Mouse (Mus musculus) CH12.LX (cell line): Measurements from ENCODE around the gene Ntrk2. TPM values are rescaled to one million over a fixed set of nuclear protein-coding genes. Genes with fewer than 3 reads are reported as not detected.

Experiments used
- DNase-seq: peaks from one replicate; pipeline ENCODE4 v3.0.0-alpha.2; 2013; ENCODE audit errors: extremely low read depth
- H3K27ac ChIP-seq: 2 replicates; pipeline ENCODE4 v1.5.1; 2012; ENCODE audit warnings: low read depth, mild to moderate bottlenecking, control low read depth, moderate library complexity; ENCODE audit not compliant: insufficient read depth
- H3K27me3 ChIP-seq: replicated peaks from 2 replicates; pipeline ENCODE3; 2012; ENCODE audit warnings: inconsistent platforms
- H3K36me3 ChIP-seq, 2 experiments: replicated peaks in 1 of 2; 2 replicates each; pipeline versions ENCODE3 to v1.6.1; 2012; ENCODE audit warnings: inconsistent platforms in 1 of 2, low read length in 1 of 2, mild to moderate bottlenecking in 1 of 2, mixed read lengths in 1 of 2, moderate library complexity in 1 of 2; ENCODE audit not compliant: control insufficient read depth in 1 of 2, insufficient read depth in 1 of 2
- H3K4me1 ChIP-seq, 2 experiments: 2 replicates each; pipeline ENCODE4 v1.6.1; 2012; ENCODE audit warnings: inconsistent platforms in 1 of 2, moderate library complexity in 1 of 2; ENCODE audit not compliant: insufficient read depth in 2 of 2, control insufficient read depth in 1 of 2
- H3K4me2 ChIP-seq: 2 replicates; pipeline ENCODE4 v1.6.1; 2012; ENCODE audit warnings: low read depth, mild to moderate bottlenecking, control low read depth; ENCODE audit not compliant: poor library complexity, insufficient read depth, severe bottlenecking
- H3K4me3 ChIP-seq, 3 experiments: fragments of 150-350 bp in 1 of 3; sonication (generic) in 1 of 3; replicated peaks in 1 of 3; 2 replicates each; pipeline versions ENCODE3 to v1.5.1; 2011 to 2012; ENCODE audit warnings: low read depth in 2 of 3, low read length in 2 of 3, mild to moderate bottlenecking in 2 of 3, moderate library complexity in 2 of 3, control low read depth in 1 of 3, improper control_type of control experiment in 1 of 3, inconsistent platforms in 1 of 3, mixed read lengths in 1 of 3; ENCODE audit not compliant: poor library complexity in 1 of 3
- H3K79me2 ChIP-seq: replicated peaks from 2 replicates; pipeline ENCODE4 v1.6.1; 2012; ENCODE audit warnings: mild to moderate bottlenecking, moderate library complexity; ENCODE audit not compliant: control insufficient read depth, poor library complexity, insufficient read depth, severe bottlenecking; ENCODE audit errors: extremely low read depth
- H3K9ac ChIP-seq: 2 replicates; pipeline ENCODE4 v1.6.1; 2012; ENCODE audit warnings: low read depth, mild to moderate bottlenecking, control low read depth, moderate library complexity; ENCODE audit not compliant: insufficient read depth
- H3K9me3 ChIP-seq: replicated peaks from 2 replicates; pipeline ENCODE3; 2012; ENCODE audit warnings: low read length, inconsistent platforms, mixed read lengths
- BHLHE40 ChIP-seq: IDR thresholded peaks from 2 replicates; pipeline ENCODE4 v1.6.1; 2011; ENCODE audit warnings: mild to moderate bottlenecking, low read depth, low read length, improper control_type of control experiment
- CHD1 ChIP-seq: IDR thresholded peaks from 2 replicates; pipeline ENCODE4 v1.6.1; 2012; ENCODE audit warnings: low read depth, low read length, improper control_type of control experiment, inconsistent platforms
- CTCF ChIP-seq, 2 experiments: IDR thresholded peaks in 1 of 2; conservative IDR thresholded peaks in 1 of 2; 2 replicates each; pipeline ENCODE4 v1.5.1; 2011 to 2012; ENCODE audit warnings: low read depth in 2 of 2, low read length in 2 of 2, improper control_type of control experiment in 1 of 2, inconsistent platforms in 1 of 2, mild to moderate bottlenecking in 1 of 2, moderate library complexity in 1 of 2
- E2F4 ChIP-seq: IDR thresholded peaks from 2 replicates; pipeline ENCODE4 v1.6.1; 2011; ENCODE audit warnings: low read depth, low read length, improper control_type of control experiment; ENCODE audit not compliant: insufficient replicate concordance
- ELF1 ChIP-seq: IDR thresholded peaks from 2 replicates; pipeline ENCODE4 v1.6.1; 2014; ENCODE audit warnings: low read depth, mild to moderate bottlenecking, inconsistent platforms, low read length, improper control_type of control experiment
- GABPA ChIP-seq: IDR thresholded peaks from 2 replicates; pipeline ENCODE4 v1.6.1; 2012; ENCODE audit warnings: low read depth, low read length, improper control_type of control experiment, inconsistent platforms; ENCODE audit not compliant: insufficient replicate concordance
- HCFC1 ChIP-seq: IDR thresholded peaks from 2 replicates; pipeline ENCODE4 v1.6.1; 2012; ENCODE audit warnings: low read depth, mild to moderate bottlenecking, inconsistent platforms, low read length, improper control_type of control experiment
- JUN ChIP-seq: IDR thresholded peaks from 2 replicates; pipeline ENCODE4 v1.6.1; 2011; ENCODE audit warnings: low read depth, mild to moderate bottlenecking, low read length, improper control_type of control experiment, moderate library complexity; ENCODE audit not compliant: insufficient read depth
- KAT2A ChIP-seq: IDR thresholded peaks from 2 replicates; pipeline ENCODE4 v1.6.1; 2012; ENCODE audit warnings: low read length, improper control_type of control experiment, inconsistent platforms; ENCODE audit not compliant: insufficient replicate concordance
- MAX ChIP-seq: IDR thresholded peaks from 2 replicates; pipeline ENCODE4 v1.6.1; 2011; ENCODE audit warnings: low read length, improper control_type of control experiment
- MAZ ChIP-seq: IDR thresholded peaks from 2 replicates; pipeline ENCODE4 v1.6.1; 2012; ENCODE audit warnings: low read depth, mild to moderate bottlenecking, inconsistent platforms, low read length, improper control_type of control experiment, moderate library complexity
- MEF2A ChIP-seq: IDR thresholded peaks from 2 replicates; pipeline ENCODE4 v1.6.1; 2014; ENCODE audit warnings: low read depth, mild to moderate bottlenecking, inconsistent platforms, low read length, improper control_type of control experiment, borderline replicate concordance
- MXI1 ChIP-seq: IDR thresholded peaks from 2 replicates; pipeline ENCODE4 v1.6.1; 2011; ENCODE audit warnings: mild to moderate bottlenecking, low read depth, low read length, improper control_type of control experiment
- PAX5 ChIP-seq: IDR thresholded peaks from 2 replicates; pipeline ENCODE4 v1.6.1; 2012; ENCODE audit warnings: low read length, inconsistent platforms, mixed read lengths
- RAD21 ChIP-seq: IDR thresholded peaks from 2 replicates; pipeline ENCODE4 v1.6.1; 2011; ENCODE audit warnings: low read depth, mild to moderate bottlenecking, low read length, improper control_type of control experiment, moderate library complexity
- RCOR1 ChIP-seq: conservative IDR thresholded peaks from 2 replicates; pipeline ENCODE4 v1.6.1; 2012; ENCODE audit warnings: low read depth, mild to moderate bottlenecking, inconsistent platforms, low read length, improper control_type of control experiment
- SIN3A ChIP-seq: IDR thresholded peaks from 2 replicates; pipeline ENCODE4 v1.6.1; 2012; ENCODE audit warnings: low read length, improper control_type of control experiment, inconsistent platforms
- USF1 ChIP-seq: IDR thresholded peaks from 2 replicates; pipeline ENCODE4 v1.6.1; 2014; ENCODE audit warnings: low read depth, mild to moderate bottlenecking, inconsistent platforms, low read length, improper control_type of control experiment
- dilution Hi-C: fragments of 300-500 bp; cut with MboI; formaldehyde crosslinking; loops from 2 replicates; pipeline ENCODE4 v1.14.3; 2020; ENCODE audit warnings: low sequenced_read_pairs; ENCODE audit not compliant: extremely low pct_unique_long_range_greater_than_20kb, extremely low pct_ligation_motif_present
- in situ Hi-C: fragments of 300-500 bp; cut with MboI; formaldehyde crosslinking; loops from 3 replicates; pipeline ENCODE4 v1.14.3; 2019; ENCODE audit warnings: low sequenced_read_pairs, low pct_ligation_motif_present, low pct_unique_long_range_greater_than_20kb, mixed read lengths
- polyA plus RNA-seq: library from polyadenylated mRNA; unstranded; fragments of >175 nt; gene quantifications from 2 replicates; pipeline ENCODE4 v1.2.1, GENCODE M21; 2012; ENCODE audit warnings: low read depth; ENCODE audit not compliant: insufficient read length
- total RNA-seq, 2 experiments: library from RNA; depleted of rRNA; stranded (reverse); fragments of 300-350 nt in 1 of 2; fragments of >200 nt in 1 of 2; gene quantifications; 2 replicates each; pipeline ENCODE4 v1.2.3; 2012 to 2014

Gene Ntrk2
- total and polyA plus RNA-seq, 3 experiments: not detected

DNA sequence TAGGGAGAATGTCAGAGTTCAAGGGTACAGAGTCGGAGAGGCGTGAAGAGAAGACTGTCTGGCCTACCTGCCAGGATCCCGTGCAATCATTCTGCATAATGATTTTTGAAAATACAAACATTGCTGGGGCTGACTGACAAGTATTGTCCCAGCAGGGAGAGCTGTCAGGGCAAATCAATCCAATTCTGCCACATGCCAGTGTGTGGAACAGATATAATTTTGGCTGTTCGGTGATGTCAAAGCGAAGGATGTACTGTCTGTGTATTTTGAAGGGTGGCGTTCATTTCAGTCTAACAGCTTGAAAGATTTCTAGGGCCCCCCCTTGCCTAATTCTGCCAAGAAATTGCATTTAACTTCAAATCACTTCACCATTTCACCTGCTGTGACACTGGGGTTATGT lies 224.2 kb downstream of the Ntrk2 start:
- DNase-seq: no peak
- in situ Hi-C loops: no loop called here
- dilution Hi-C loops: no loop called here
- H3K79me2 ChIP-seq: no peaks in the 10 kb centered on the region
- H3K9me3 ChIP-seq: peaks cover 86% of the 10 kb centered on the region
- H3K27ac ChIP-seq: no peak overlapping the region
- no peak overlapping the region for H3K4me3 ChIP-seq
- no peaks in the 10 kb centered on the region for H3K36me3 ChIP-seq
- H3K27me3 ChIP-seq: no peaks in the 10 kb centered on the region
- H3K4me2 ChIP-seq: no peak overlapping the region
- H3K4me1 ChIP-seq: no peaks in the 10 kb centered on the region
- TF ChIP-seq CTCF (conservative IDR thresholded peaks at IDR 0.05 in 1 of 2, IDR thresholded peaks at IDR 0.05 in 1 of 2; ENCODE audit: low read depth in 2 of 2, low read length in 2 of 2) (no peak), MAX (no peak), PAX5 (no peak), E2F4 (no peak), GABPA (no peak), CHD1 (no peak), KAT2A (no peak), ELF1 (no peak), MAZ (no peak), RAD21 (no peak), RCOR1 (no peak), SIN3A (no peak), MEF2A (no peak), MXI1 (no peak)
- H3K9ac ChIP-seq: no peak overlapping the region

DNA sequence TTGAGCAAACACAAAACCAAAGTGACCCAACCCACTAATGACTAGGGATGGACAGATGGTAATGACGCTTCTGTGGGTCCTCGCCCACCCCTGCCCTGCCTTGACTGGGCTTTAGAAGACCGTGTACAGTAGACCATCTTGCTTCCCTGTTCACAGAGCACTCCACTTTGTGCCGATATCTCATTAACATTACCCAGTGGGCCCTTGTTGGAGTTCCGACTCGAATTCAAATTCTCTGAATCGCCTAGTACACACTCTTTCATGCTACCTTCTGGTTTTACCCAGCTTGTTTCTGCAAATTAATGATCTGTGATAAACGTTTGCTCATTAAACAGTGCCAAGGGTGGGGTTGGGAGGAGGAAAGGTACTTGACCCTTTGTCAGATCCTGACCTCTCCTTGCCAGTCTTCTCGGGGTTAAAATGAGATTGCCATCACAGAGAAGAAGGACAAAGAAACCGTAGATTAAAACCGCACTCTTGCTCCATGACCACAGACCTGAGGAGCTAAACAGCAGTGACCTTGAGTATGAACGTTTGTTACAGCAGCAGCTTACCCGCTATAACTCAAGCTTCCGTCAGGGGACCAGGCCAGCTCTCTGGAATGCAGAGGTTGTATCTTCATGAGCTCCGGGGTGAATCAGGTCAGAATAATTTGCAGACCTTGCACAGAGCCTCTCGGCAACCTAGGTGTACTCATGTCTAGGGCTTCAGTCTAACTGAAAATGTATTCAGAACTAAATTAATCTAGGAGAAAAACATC lies 234.0 kb downstream of the Ntrk2 start:
- in situ Hi-C loops: no loop called here

More for the DNA sequence above, 234.0 kb downstream of the Ntrk2 start:
- no peak overlapping the region for H3K9ac ChIP-seq
- H3K4me3 ChIP-seq: no peak overlapping the region
- DNase-seq: no peak
- H3K4me2 ChIP-seq: no peak overlapping the region
- no peaks in the 10 kb centered on the region for H3K4me1 ChIP-seq
- peaks cover 71% of the 10 kb centered on the region for H3K9me3 ChIP-seq
- H3K27ac ChIP-seq: no peak overlapping the region
- no peaks in the 10 kb centered on the region for H3K79me2 ChIP-seq
- TF ChIP-seq MAX (no peak), BHLHE40 (no peak), HCFC1 (no peak), KAT2A (no peak), USF1 (no peak), RCOR1 (no peak), JUN (no peak)
- dilution Hi-C loops: no loop called here
- no peaks in the 10 kb centered on the region for H3K36me3 ChIP-seq
- H3K27me3 ChIP-seq: no peaks in the 10 kb centered on the region
